Mouse (Mus musculus) embryonic facial prominence, embryonic 10.5 days (tissue): ENCODE results near the gene Csrp3. TPM values are rescaled to one million over a fixed set of nuclear protein-coding genes. Genes with fewer than 3 reads are reported as not detected.

ENCODE experiments used
- DNase-seq: peaks from one replicate; pipeline ENCODE4 v3.0.0-alpha.2; 2017; ENCODE audit warnings: low spot score
- H3K27ac ChIP-seq: fragments of 300-500 bp; sonication (generic); replicated peaks from 2 replicates; pipeline ENCODE4 v1.5.1; 2016; ENCODE audit warnings: mild to moderate bottlenecking
- H3K27me3 ChIP-seq: fragments of 300-500 bp; sonication (generic); replicated peaks from 2 replicates; pipeline ENCODE4 v1.6.1; 2016; ENCODE audit warnings: low read depth, mild to moderate bottlenecking; ENCODE audit not compliant: poor library complexity, severe bottlenecking
- H3K36me3 ChIP-seq: fragments of 300-500 bp; sonication (generic); replicated peaks from 2 replicates; pipeline ENCODE4 v1.6.1; 2016; ENCODE audit warnings: mild to moderate bottlenecking, moderate library complexity
- H3K4me1 ChIP-seq: fragments of 300-500 bp; sonication (generic); 2 replicates; pipeline ENCODE4 v1.6.1; 2016
- H3K4me3 ChIP-seq: fragments of 300-500 bp; sonication (generic); 2 replicates; pipeline ENCODE4 v1.5.1; 2016; ENCODE audit warnings: mild to moderate bottlenecking, moderate library complexity
- H3K9me3 ChIP-seq: fragments of 300-500 bp; sonication (generic); 2 replicates; pipeline ENCODE4 v1.6.1; 2016; ENCODE audit warnings: mild to moderate bottlenecking
- WGBS: fragments of 180-500 bp; shearing (Covaris S2); methylation state at CpG from one replicate; pipeline ENCODE4 v1.1.7; 2016; 5-methylcytosine and 5-hydroxymethylcytosine counted together
- polyA plus RNA-seq: library from polyadenylated mRNA; unstranded; fragments of >200 nt; fragmentation: Nextera tagmentation; extraction: Ambion mirVana; gene quantifications from 2 replicates; pipeline ENCODE4 v1.2.1, GENCODE M21; 2016

Csrp3 gene
- polyA plus RNA-seq, 1 experiment from 2014 or later, result 0.57 TPM

- Histone ChIP-seq H3K4me3 (no peak overlapping the region), H3K27ac (no peak overlapping the region), H3K9me3 (no peaks in the 10 kb centered on the region), H3K4me1 (no peaks in the 10 kb centered on the region), H3K27me3 (no peaks in the 10 kb centered on the region), H3K36me3 (peaks cover 30% of the 10 kb centered on the region)
- WGBS, result 94% methylated on average over 4 of the region's 4 CpGs
- DNase-seq, result no peak
These were observed 14.0 kb upstream of the Csrp3 start for GRCm38 (mm10) chr7:48861796-48862195.

DNA sequence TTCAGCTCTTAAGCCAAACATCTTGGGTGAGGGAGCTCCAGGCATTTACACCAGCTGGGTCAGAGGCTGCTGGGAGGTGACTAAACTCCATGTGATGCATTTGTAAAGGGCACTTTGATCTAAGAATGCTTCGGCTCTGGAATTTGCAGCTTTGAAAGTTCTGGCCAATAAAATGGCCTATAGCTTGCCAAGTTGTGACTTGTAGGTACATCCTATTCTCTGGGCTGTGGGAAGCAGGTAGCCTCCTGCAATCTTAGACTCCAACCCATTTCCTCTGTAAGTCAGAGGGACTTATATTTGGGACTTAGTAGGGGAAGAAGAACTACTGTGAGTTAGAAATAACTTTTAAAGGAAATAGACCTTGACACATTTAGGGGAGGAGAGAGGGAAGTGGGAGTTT lies 13.1 kb upstream of the Csrp3 start:
- Histone ChIP-seq H3K27me3 (no peaks in the 10 kb centered on the region), H3K36me3 (peaks cover 22% of the 10 kb centered on the region), H3K9me3 (no peaks in the 10 kb centered on the region), H3K4me3 (no peak overlapping the region), H3K4me1 (no peaks in the 10 kb centered on the region), H3K27ac (no peak overlapping the region)
- WGBS, result 73% methylated on average over 1 of the region's 1 CpGs
- DNase-seq, result no peak

GRCm38 (mm10) chr7:48859362-48859761 lies 11.5 kb upstream of the Csrp3 start:
- H3K9me3 ChIP-seq, result no peaks in the 10 kb centered on the region
- no peak overlapping the region for H3K4me3 ChIP-seq
- no peaks in the 10 kb centered on the region for H3K27me3 ChIP-seq
- H3K4me1 ChIP-seq, result no peaks in the 10 kb centered on the region
- no peak for DNase-seq
- 90% methylated on average over 4 of the region's 4 CpGs for WGBS
- H3K27ac ChIP-seq, result no peak overlapping the region
- H3K36me3 ChIP-seq, result peaks cover 6% of the 10 kb centered on the region

DNA sequence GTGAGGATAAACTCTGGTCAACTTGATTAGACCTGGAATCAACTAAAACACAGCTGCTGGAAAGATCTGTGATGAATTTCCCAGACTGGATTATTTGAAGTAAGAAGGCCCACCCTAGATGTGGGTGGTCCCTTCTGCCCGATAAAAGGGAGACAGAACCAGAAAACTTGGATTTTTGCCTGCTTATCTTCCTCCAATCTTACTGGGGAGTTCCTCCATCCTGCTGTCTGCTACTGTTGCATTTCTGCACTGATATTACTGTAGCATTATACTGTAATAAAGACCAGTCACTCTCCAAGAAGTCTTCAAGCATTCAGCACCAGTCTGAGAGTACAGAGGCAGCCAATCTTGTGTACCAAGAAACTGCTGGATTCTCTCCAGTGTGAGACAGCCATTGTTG lies 10.4 kb upstream of the Csrp3 start:
- Histone ChIP-seq H3K36me3 (no peaks in the 10 kb centered on the region), H3K4me1 (no peaks in the 10 kb centered on the region), H3K27ac (no peak overlapping the region), H3K9me3 (no peaks in the 10 kb centered on the region), H3K27me3 (no peaks in the 10 kb centered on the region), H3K4me3 (no peak overlapping the region)
- 89% methylated on average over 1 of the region's 1 CpGs for WGBS
- no peak for DNase-seq

DNA sequence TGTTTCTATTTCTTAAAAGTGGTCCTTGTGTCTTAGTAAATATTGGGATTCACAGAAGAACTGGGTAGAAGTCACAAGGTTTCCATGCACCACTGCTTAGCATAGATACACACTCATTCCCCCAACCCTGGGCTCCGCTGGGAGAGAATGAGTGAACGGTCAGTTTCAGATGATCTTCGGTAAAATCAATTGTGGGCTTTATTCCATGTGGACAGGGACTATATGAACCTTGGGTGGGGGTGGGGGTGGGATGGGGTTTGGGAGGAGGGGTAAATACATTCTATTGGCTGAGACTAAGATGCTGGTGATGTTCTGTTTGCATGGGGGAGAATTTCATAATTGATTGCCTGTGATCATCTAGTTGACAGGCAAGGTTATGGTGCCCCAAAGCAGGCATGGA lies 7.6 kb upstream of the Csrp3 start:
- H3K27me3 ChIP-seq, result no peaks in the 10 kb centered on the region
- no peaks in the 10 kb centered on the region for H3K4me1 ChIP-seq
- no peak overlapping the region for H3K27ac ChIP-seq
- no peaks in the 10 kb centered on the region for H3K9me3 ChIP-seq
- no peak overlapping the region for H3K4me3 ChIP-seq
- no peaks in the 10 kb centered on the region for H3K36me3 ChIP-seq
- 92% methylated on average over 3 of the region's 3 CpGs for WGBS
- no peak for DNase-seq

DNA sequence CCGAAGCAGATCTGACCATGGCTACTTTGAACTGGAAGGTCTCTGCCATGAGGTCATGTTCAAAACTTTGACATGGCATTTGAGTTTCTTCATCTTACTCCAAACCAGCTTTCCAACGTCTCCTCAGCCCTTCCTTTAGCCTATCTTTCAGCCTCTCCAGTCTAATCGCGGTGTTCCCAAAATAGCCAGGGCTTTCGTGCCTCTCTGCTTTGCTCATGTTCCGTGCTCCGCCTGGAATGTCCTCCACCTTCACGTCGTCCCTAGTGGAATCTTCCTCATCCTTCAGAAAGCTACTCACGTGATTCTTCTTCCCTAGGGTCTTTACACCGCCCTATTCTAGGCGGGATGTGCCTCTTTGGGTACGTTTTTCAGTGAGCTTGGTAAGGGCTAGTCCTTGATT lies 5.7 kb upstream of the Csrp3 start:
- Histone ChIP-seq H3K27me3 (no peaks in the 10 kb centered on the region), H3K27ac (no peak overlapping the region), H3K4me3 (no peak overlapping the region), H3K4me1 (no peaks in the 10 kb centered on the region), H3K9me3 (no peaks in the 10 kb centered on the region), H3K36me3 (no peaks in the 10 kb centered on the region)
- 88% methylated on average over 13 of the region's 13 CpGs for WGBS
- DNase-seq, result no peak

DNA sequence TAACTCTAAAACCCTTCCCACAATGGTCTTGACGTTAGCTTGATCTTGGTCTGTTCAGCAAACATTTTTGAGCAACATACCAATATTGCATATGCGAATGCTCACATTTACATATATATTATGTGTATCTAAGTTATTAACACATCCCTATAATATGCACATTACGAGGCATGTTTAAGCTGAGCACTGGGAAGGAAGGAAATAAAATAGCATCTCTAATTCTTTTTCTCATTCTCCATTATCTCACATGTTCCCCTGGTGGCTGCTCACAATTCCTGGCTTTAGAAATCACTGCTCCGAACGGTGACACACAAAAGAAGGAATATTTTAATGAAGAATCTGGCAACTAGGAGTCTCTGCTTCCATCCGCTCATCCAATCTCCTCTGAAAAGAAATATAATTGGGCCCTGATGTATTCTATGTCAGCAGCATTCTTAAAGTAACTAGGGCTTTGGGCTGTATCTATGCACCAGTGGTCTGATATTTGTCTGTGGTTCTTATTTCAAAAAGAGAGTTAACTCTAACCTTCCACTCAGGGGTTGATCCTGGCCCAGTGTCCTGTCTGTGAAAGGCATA lies 3.8 kb upstream of the Csrp3 start:
- Histone ChIP-seq H3K36me3 (no peaks in the 10 kb centered on the region), H3K4me3 (no peak overlapping the region), H3K27ac (no peak overlapping the region), H3K27me3 (no peaks in the 10 kb centered on the region), H3K4me1 (peaks cover 7% of the 10 kb centered on the region; the same call in 1 of the 2 replicates), H3K9me3 (no peaks in the 10 kb centered on the region)
- WGBS, result 82% methylated on average over 6 of the region's 6 CpGs
- no peak for DNase-seq

GRCm38 (mm10) chr7:48846755-48847154 lies 1.1 kb downstream of the Csrp3 start:
- 60% methylated on average over 6 of the region's 6 CpGs for WGBS

GRCm38 (mm10) chr7:48845213-48845973 lies 2.4 kb downstream of the Csrp3 start:
- Histone ChIP-seq H3K4me3 (no peak overlapping the region), H3K36me3 (no peaks in the 10 kb centered on the region), H3K27me3 (peaks cover 12% of the 10 kb centered on the region), H3K27ac (no peak overlapping the region), H3K4me1 (peaks cover 12% of the 10 kb centered on the region; the same call in 1 of the 2 replicates), H3K9me3 (no peaks in the 10 kb centered on the region)
- WGBS, result 84% methylated on average over 12 of the region's 12 CpGs
- DNase-seq, result no peak

More at GRCm38 (mm10) chr7:48846755-48847154, 1.1 kb downstream of the Csrp3 start:
- no peak overlapping the region for H3K27ac ChIP-seq
- H3K36me3 ChIP-seq, result no peaks in the 10 kb centered on the region
- H3K4me1 ChIP-seq, result peaks cover 12% of the 10 kb centered on the region; the same call in 1 of the 2 replicates
- H3K27me3 ChIP-seq, result peaks cover 12% of the 10 kb centered on the region; the same call in 1 of the 2 replicates
- DNase-seq, result no peak
- no peaks in the 10 kb centered on the region for H3K9me3 ChIP-seq
- no peak overlapping the region for H3K4me3 ChIP-seq

- no peaks in the 10 kb centered on the region for H3K36me3 ChIP-seq
- peaks cover 12% of the 10 kb centered on the region; the same call in 1 of the 2 replicates for H3K4me1 ChIP-seq
- peaks cover 30% of the 10 kb centered on the region for H3K27me3 ChIP-seq
- no peaks in the 10 kb centered on the region for H3K9me3 ChIP-seq
- H3K4me3 ChIP-seq, result no peak overlapping the region
- 93% methylated on average over 5 of the region's 5 CpGs for WGBS
- DNase-seq, result no peak
- H3K27ac ChIP-seq, result no peak overlapping the region
These were observed 4.3 kb downstream of the Csrp3 start for GRCm38 (mm10) chr7:48843541-48843940.

DNA sequence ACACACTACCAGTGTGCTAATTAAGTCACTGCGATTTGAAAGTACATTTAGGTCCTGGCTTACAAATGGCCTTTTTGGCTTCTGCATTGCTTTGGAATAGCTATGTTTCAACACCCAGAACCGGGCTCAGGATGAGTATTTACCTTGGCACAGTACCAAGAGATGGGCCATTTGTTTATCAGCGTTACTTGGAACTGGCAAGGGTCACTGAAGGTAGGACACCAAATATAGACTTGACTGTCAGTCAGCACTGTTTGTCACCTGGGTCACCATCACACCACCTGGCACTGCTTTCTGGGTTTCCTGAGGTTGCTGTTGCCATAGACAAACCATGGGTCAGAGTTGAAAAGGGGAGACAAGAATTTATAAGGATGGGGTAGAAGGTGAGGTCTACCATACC lies 5.5 kb downstream of the Csrp3 start:
- peaks cover 5% of the 10 kb centered on the region; the same call in 1 of the 2 replicates for H3K4me1 ChIP-seq
- 84% methylated on average over 3 of the region's 3 CpGs for WGBS
- H3K9me3 ChIP-seq, result no peaks in the 10 kb centered on the region
- peaks cover 40% of the 10 kb centered on the region for H3K27me3 ChIP-seq
- DNase-seq, result no peak
- H3K27ac ChIP-seq, result no peak overlapping the region
- no peak overlapping the region for H3K4me3 ChIP-seq
- H3K36me3 ChIP-seq, result no peaks in the 10 kb centered on the region

DNA sequence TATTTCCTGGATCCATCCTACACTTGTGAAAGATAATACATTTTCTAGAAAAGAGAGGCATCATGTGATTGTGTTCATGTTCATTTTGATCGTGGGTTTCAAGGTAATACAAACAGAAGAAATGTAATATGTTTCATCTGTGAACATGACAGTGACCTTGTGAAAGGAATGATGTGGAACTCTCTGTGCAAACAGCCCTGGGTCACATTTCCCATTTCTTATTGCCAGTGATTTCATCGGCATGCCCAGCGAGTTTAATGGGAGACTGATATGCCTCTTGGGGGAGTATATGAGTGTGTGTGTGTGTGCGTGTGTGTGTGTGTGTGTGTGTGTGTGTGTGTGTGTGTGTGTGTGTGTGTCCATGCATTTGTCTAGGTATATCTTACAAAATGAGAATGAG lies 6.3 kb downstream of the Csrp3 start:
- WGBS, result 84% methylated on average over 4 of the region's 4 CpGs

DNA sequence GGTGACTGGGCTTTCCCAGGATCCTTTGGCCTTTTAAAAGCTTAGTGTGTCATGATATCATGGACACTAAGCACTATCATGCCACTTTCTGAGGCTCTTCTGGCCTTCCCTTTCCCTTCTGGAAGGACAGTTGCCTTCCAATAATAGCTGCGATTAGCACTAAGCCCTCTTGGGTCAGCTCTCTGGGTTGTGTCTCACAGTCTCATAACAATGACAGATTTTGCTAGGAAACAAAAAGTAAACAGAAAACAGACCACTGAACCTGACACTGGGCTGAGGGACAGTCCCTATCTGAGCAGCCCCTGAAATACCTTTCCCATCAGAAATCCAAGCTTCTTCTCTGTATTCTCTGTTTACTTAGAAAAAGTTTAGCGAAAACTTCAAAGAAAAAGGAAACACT lies 7.3 kb downstream of the Csrp3 start:
- H3K36me3 ChIP-seq, result no peaks in the 10 kb centered on the region
- no peak for DNase-seq
- no peak overlapping the region for H3K27ac ChIP-seq
- peaks cover 45% of the 10 kb centered on the region for H3K27me3 ChIP-seq
- no peaks in the 10 kb centered on the region for H3K9me3 ChIP-seq
- 82% methylated on average over 2 of the region's 2 CpGs for WGBS
- H3K4me3 ChIP-seq, result no peak overlapping the region
- peaks cover 3% of the 10 kb centered on the region; the same call in 1 of the 2 replicates for H3K4me1 ChIP-seq

More for the DNA sequence above, 6.3 kb downstream of the Csrp3 start:
- H3K9me3 ChIP-seq, result no peaks in the 10 kb centered on the region
- peaks cover 45% of the 10 kb centered on the region for H3K27me3 ChIP-seq
- H3K4me3 ChIP-seq, result no peak overlapping the region
- H3K4me1 ChIP-seq, result peaks cover 5% of the 10 kb centered on the region; the same call in 1 of the 2 replicates
- H3K36me3 ChIP-seq, result no peaks in the 10 kb centered on the region
- no peak overlapping the region for H3K27ac ChIP-seq
- DNase-seq, result no peak
